ENCODE assay signal across 8 mouse cellular contexts in genomic region chr14:74643296-74643695, GRCm38 (mm10). TPM values are rescaled to one million over a fixed set of nuclear protein-coding genes. Genes with fewer than 3 reads are reported as not detected.
A peak's percentile ranks its signal among the peaks of the same experiment; 100 is the strongest.
DNase-seq lines count a peak whose midpoint lies in the region; ATAC-seq and TF ChIP-seq lines count a peak whose summit lies in the region.

No protein-coding gene starts in this region.

- no peak overlapping the region for H3K4me3 ChIP-seq in heart, embryonic 11.5 days (ENCODE audit: low read depth, low read length)
- H3K4me3 ChIP-seq in kidney, embryonic 15.5 days (replicated peaks): peak overlapping the region; percentile 11; the same call in 1 of the 2 replicates
- H3K4me3 ChIP-seq in limb, embryonic 15.5 days: peak overlapping the region; percentile 40
- H3K4me3 ChIP-seq in midbrain, postnatal 0 days (ENCODE audit: low read depth, low read length): peak overlapping the region; percentile 46

- H3K4me1 ChIP-seq in heart, embryonic 11.5 days (ENCODE audit: control insufficient read depth, insufficient read depth, low read length): peaks cover 12% of the 10 kb centered on the region
- peaks cover 24% of the 10 kb centered on the region for H3K4me1 ChIP-seq in kidney, embryonic 15.5 days
- peaks cover 11% of the 10 kb centered on the region for H3K4me1 ChIP-seq in limb, embryonic 15.5 days
- no peaks in the 10 kb centered on the region; the same call in 1 of the 2 replicates for H3K4me1 ChIP-seq in midbrain, postnatal 0 days (ENCODE audit: insufficient read depth, low read length)

- peak; percentile 82 to 84 for DNase-seq in B cell, adult 2 months
- peak; percentile 81 for DNase-seq in brain, adult 2 months (ENCODE audit: low read depth, low spot score)
- DNase-seq in midbrain, postnatal 0 days (ENCODE audit: low spot score): peak; percentile 82
- peak; percentile 91 to 92 for DNase-seq in spleen, postnatal 10 days (ENCODE audit: low spot score in 2 of 2)

- H3K27me3 ChIP-seq in heart, embryonic 11.5 days (ENCODE audit: control insufficient read depth, insufficient read depth, low read length): peaks cover 8% of the 10 kb centered on the region; the same call in 1 of the 2 replicates
- H3K27me3 ChIP-seq in kidney, embryonic 15.5 days: peaks cover 23% of the 10 kb centered on the region
- peaks cover 18% of the 10 kb centered on the region for H3K27me3 ChIP-seq in limb, embryonic 15.5 days
- no peaks in the 10 kb centered on the region; the same call in 1 of the 2 replicates for H3K27me3 ChIP-seq in midbrain, postnatal 0 days (ENCODE audit: insufficient read depth, low read length)

- H3K27ac ChIP-seq in heart, embryonic 11.5 days (ENCODE audit: low read depth, low read length): no peak overlapping the region
- H3K27ac ChIP-seq in kidney, embryonic 15.5 days: no peak overlapping the region
- H3K27ac ChIP-seq in limb, embryonic 15.5 days: no peak overlapping the region
- H3K27ac ChIP-seq in midbrain, postnatal 0 days (ENCODE audit: low read depth, low read length): no peak overlapping the region; the same call in 1 of the 2 replicates

- peak overlapping the region; percentile 35 for H3K4me2 ChIP-seq in heart, embryonic 11.5 days
- H3K4me2 ChIP-seq in kidney, embryonic 15.5 days: peak overlapping the region; percentile 86
- H3K4me2 ChIP-seq in limb, embryonic 15.5 days: peak overlapping the region; percentile 57
- H3K4me2 ChIP-seq in midbrain, postnatal 0 days (ENCODE audit: low read depth, low read length, poor library complexity, severe bottlenecking): peak overlapping the region; percentile 82

- no peaks in the 10 kb centered on the region for H3K36me3 ChIP-seq in heart, embryonic 11.5 days (ENCODE audit: control insufficient read depth, insufficient read depth, low read length)
- no peaks in the 10 kb centered on the region for H3K36me3 ChIP-seq in kidney, embryonic 15.5 days
- no peaks in the 10 kb centered on the region for H3K36me3 ChIP-seq in limb, embryonic 15.5 days
- no peaks in the 10 kb centered on the region for H3K36me3 ChIP-seq in midbrain, postnatal 0 days (ENCODE audit: insufficient read depth, low read length)

- no peak overlapping the region for H3K9ac ChIP-seq in heart, embryonic 11.5 days (ENCODE audit: low read depth, low read length)
- 0 out of 2 replicates have a peak overlapping the region, but pooled peaks have one; percentile 14 for H3K9ac ChIP-seq in kidney, embryonic 15.5 days
- H3K9ac ChIP-seq in limb, embryonic 15.5 days: no peak overlapping the region
- H3K9ac ChIP-seq in midbrain, postnatal 0 days (replicated peaks; ENCODE audit: low read length, poor library complexity, severe bottlenecking): peak overlapping the region; percentile 19; the same call in 1 of the 2 replicates

- peak; percentile 79 for ATAC-seq in erythroblast, adult 5-6 weeks (replicated peaks; ENCODE audit: low FRiP score, poor library complexity, severe bottlenecking)
- no peak for ATAC-seq in heart, embryonic 11.5 days (replicated peaks; ENCODE audit: insufficient number of reproducible peaks, low FRiP score, low TSS enrichment)
- peak; percentile 55 for ATAC-seq in kidney, embryonic 15.5 days (replicated peaks; ENCODE audit: low FRiP score)
- no peak for ATAC-seq in limb, embryonic 15.5 days (ENCODE audit: insufficient number of reproducible peaks, low FRiP score, low TSS enrichment, low read depth)
- ATAC-seq in midbrain, postnatal 0 days (ENCODE audit: low FRiP score): peak; percentile 57; the same call in 1 of the 2 replicates

- TF ChIP-seq CTCF in midbrain, postnatal 0 days (IDR thresholded peaks at IDR 0.05): peak; percentile 97

- no peaks in the 10 kb centered on the region for H3K9me3 ChIP-seq in heart, embryonic 11.5 days (replicated peaks; ENCODE audit: control insufficient read depth, low read length)
- no peaks in the 10 kb centered on the region for H3K9me3 ChIP-seq in kidney, embryonic 15.5 days (replicated peaks)
- H3K9me3 ChIP-seq in limb, embryonic 15.5 days: no peaks in the 10 kb centered on the region
- no peaks in the 10 kb centered on the region for H3K9me3 ChIP-seq in midbrain, postnatal 0 days (ENCODE audit: low read length)

- WGBS in heart, embryonic 11.5 days (ENCODE audit: insufficient replicate concordance): 0% methylated on average over 4 of the region's 4 CpGs
- WGBS in kidney, embryonic 15.5 days: 3% methylated on average over 4 of the region's 4 CpGs
- WGBS in limb, embryonic 15.5 days: 2% methylated on average over 4 of the region's 4 CpGs
- 1% methylated on average over 4 of the region's 4 CpGs for WGBS in midbrain, postnatal 0 days

RNA-seq across cellular contexts. Expression of gene Htr2a, which starts 2.7 kb away (rescaled TPM):
- total RNA-seq in erythroblast, adult 5-6 weeks (2015; ENCODE audit: low replicate concordance): not detected in 2 replicates
- total RNA-seq in erythroblast, adult 5-6 weeks (2017; ENCODE audit: low replicate concordance): 0.09 and 0.42 TPM in 2 replicates
- polyA plus RNA-seq in heart, embryonic 11.5 days (2014; fragmentation: Nextera tagmentation; extraction: Ambion mirVana): 0.59 and 0.89 TPM in 2 replicates
- polyA plus RNA-seq in kidney, embryonic 15.5 days (2015; fragmentation: Nextera tagmentation; extraction: Ambion mirVana): 0.26 and 0.38 TPM in 2 replicates
- polyA plus RNA-seq in limb, embryonic 15.5 days (2015; fragmentation: Nextera tagmentation; extraction: Ambion mirVana): 0.99 and 1.1 TPM in 2 replicates
- total RNA-seq in midbrain, postnatal 0 days (2014; rRNA removed): 6.8 and 7.9 TPM in 2 replicates
- polyA plus RNA-seq in midbrain, postnatal 0 days (2015; fragmentation: Nextera tagmentation; extraction: Ambion mirVana): 2.0 TPM in 2 replicates

Comparison
In these comparisons a context has a peak if more than half of its experiments do, and no peak if none do; other contexts are left out.
1. ATAC-seq: peak in erythroblast, adult 5-6 weeks (single experiment), kidney, embryonic 15.5 days (single experiment) and midbrain, postnatal 0 days (single experiment); none in heart, embryonic 11.5 days (single experiment) and limb, embryonic 15.5 days (single experiment).
2. H3K4me2 ChIP-seq: peak in every context shown above with its lines; median percentile 86 in kidney, embryonic 15.5 days; 82 in midbrain, postnatal 0 days; 57 in limb, embryonic 15.5 days; 35 in heart, embryonic 11.5 days.
3. H3K9ac ChIP-seq: peak in kidney, embryonic 15.5 days (single experiment) and midbrain, postnatal 0 days (single experiment); none in heart, embryonic 11.5 days (single experiment) and limb, embryonic 15.5 days (single experiment).
4. Peak in every context shown above with its lines, with median percentiles within 50 percentile points of each other: DNase-seq.